Mouse (Mus musculus) myocyte (in vitro differentiated cells): ENCODE measurements around the gene Dhcr24. TPM values are rescaled to one million over a fixed set of nuclear protein-coding genes. Genes with fewer than 3 reads are reported as not detected.

Source experiments
- H3K27me3 ChIP-seq: one replicate; pipeline ENCODE4 v1.6.1; 2011; ENCODE audit not compliant: control insufficient read depth, insufficient read depth, insufficient read length
- H3K36me3 ChIP-seq: one replicate; pipeline ENCODE4 v1.6.1; 2011; ENCODE audit not compliant: control insufficient read depth, insufficient read depth
- H3K4me2 ChIP-seq: one replicate; pipeline ENCODE4 v1.6.1; 2011; ENCODE audit warnings: low read depth, control low read depth
- H3K4me3 ChIP-seq: one replicate; pipeline ENCODE4 v1.5.1; 2011; ENCODE audit warnings: mild to moderate bottlenecking, control low read depth, moderate library complexity
- H3K79me2 ChIP-seq: one replicate; pipeline ENCODE4 v1.6.1; 2011; ENCODE audit not compliant: control insufficient read depth, insufficient read depth
- H3ac ChIP-seq: one replicate; pipeline ENCODE4 v1.6.1; 2011; ENCODE audit not compliant: control insufficient read depth, insufficient read length
- CEBPB ChIP-seq: IDR thresholded peaks from 2 replicates; pipeline ENCODE4 v1.6.1; 2011; ENCODE audit warnings: mild to moderate bottlenecking, moderate library complexity; ENCODE audit not compliant: poor library complexity, insufficient read depth, severe bottlenecking
- E2F4 ChIP-seq: IDR thresholded peaks from one replicate; pipeline ENCODE4 v1.6.1; 2011; ENCODE audit warnings: mild to moderate bottlenecking, control low read depth, moderate library complexity; ENCODE audit not compliant: insufficient read depth
- MAX ChIP-seq: IDR thresholded peaks from one replicate; pipeline ENCODE4 v1.6.1; 2011; ENCODE audit warnings: low read depth, mild to moderate bottlenecking, control low read depth
- MYOD1 ChIP-seq, 3 experiments: IDR thresholded peaks; one replicate each; pipeline ENCODE4 v1.6.1; 2011; ENCODE audit warnings: control low read depth in 2 of 3, low read depth in 2 of 3, mild to moderate bottlenecking in 2 of 3, moderate library complexity in 1 of 3; ENCODE audit not compliant: insufficient read length in 2 of 3, control insufficient read depth in 1 of 3
- MYOG ChIP-seq, 3 experiments: IDR thresholded peaks; one replicate each; pipeline ENCODE4 v1.6.1; 2011; ENCODE audit warnings: control low read depth in 2 of 3, low read depth in 2 of 3, mild to moderate bottlenecking in 2 of 3; ENCODE audit not compliant: insufficient read length in 2 of 3, control insufficient read depth in 1 of 3, insufficient read depth in 1 of 3
- POLR2A ChIP-seq: IDR thresholded peaks from one replicate; pipeline ENCODE4 v1.6.1; 2011; ENCODE audit warnings: low read depth, mild to moderate bottlenecking, control low read depth, moderate library complexity; ENCODE audit not compliant: insufficient read length
- POLR2AphosphoS2 ChIP-seq: IDR thresholded peaks from one replicate; pipeline ENCODE4 v1.6.1; 2011; ENCODE audit warnings: low read depth, control low read depth; ENCODE audit not compliant: insufficient read length
- REST ChIP-seq: IDR thresholded peaks from one replicate; pipeline ENCODE4 v1.6.1; 2011; ENCODE audit warnings: mild to moderate bottlenecking, control low read depth, moderate library complexity; ENCODE audit not compliant: insufficient read depth, insufficient read length
- SRF ChIP-seq: IDR thresholded peaks from one replicate; pipeline ENCODE4 v1.6.1; 2011; ENCODE audit warnings: low read depth; ENCODE audit not compliant: control insufficient read depth, insufficient read length
- TCF12 ChIP-seq: IDR thresholded peaks from one replicate; pipeline ENCODE4 v1.6.1; 2011; ENCODE audit warnings: mild to moderate bottlenecking, control low read depth; ENCODE audit not compliant: poor library complexity, insufficient read depth, severe bottlenecking
- TCF3 ChIP-seq: IDR thresholded peaks from one replicate; pipeline ENCODE4 v1.6.1; 2011; ENCODE audit warnings: low read depth, control low read depth; ENCODE audit not compliant: insufficient read length
- USF1 ChIP-seq: IDR thresholded peaks from one replicate; pipeline ENCODE4 v1.6.1; 2011; ENCODE audit warnings: low read depth, mild to moderate bottlenecking, control low read depth, moderate library complexity
- polyA plus RNA-seq: library from polyadenylated mRNA; unstranded; fragments of >200 nt; fragmentation: generic; extraction: Trizol; gene quantifications from one replicate; pipeline ENCODE4 v1.2.1, GENCODE M21; 2012; ENCODE audit warnings: missing spikeins

Gene Dhcr24
- polyA plus RNA-seq, 1 experiment: 116 TPM

GRCm38 (mm10) chr4:106630333-106631220 is 69.7 kb downstream of the Dhcr24 start:
- no peaks in the 10 kb centered on the region for H3K79me2 ChIP-seq
- H3K4me3 ChIP-seq: no peak overlapping the region
- TF ChIP-seq TCF3 (no peak), USF1 (no peak), MYOD1 (IDR thresholded peaks at IDR 0.05; ENCODE audit: control insufficient read depth in 1 of 3, insufficient read length in 2 of 3, low read depth in 2 of 3) (no peak)
- H3K36me3 ChIP-seq: no peaks in the 10 kb centered on the region
- H3K27me3 ChIP-seq: peaks cover 29% of the 10 kb centered on the region
- no peak overlapping the region for H3K4me2 ChIP-seq
- H3ac ChIP-seq: no peak overlapping the region

DNA sequence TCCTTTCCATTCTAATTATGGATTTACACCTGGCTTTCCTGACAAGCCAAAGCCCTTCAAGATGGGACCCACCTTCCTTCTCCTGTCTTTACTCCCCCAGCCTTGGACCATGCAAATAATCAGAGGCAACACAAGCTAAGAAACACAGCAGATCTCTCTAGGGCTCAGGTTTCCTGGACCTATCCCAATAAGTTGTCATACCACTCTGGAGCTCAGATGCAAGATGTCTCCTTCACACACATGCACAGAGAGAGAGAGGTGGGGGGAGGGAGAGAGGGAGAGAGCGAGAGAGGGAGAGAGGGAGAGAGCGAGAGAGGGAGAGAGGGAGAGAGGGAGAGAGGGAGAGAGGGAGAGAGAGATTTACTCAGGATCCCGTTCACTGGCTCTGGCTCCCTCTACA is 71.5 kb downstream of the Dhcr24 start:
- Histone ChIP-seq H3K36me3 (no peaks in the 10 kb centered on the region), H3ac (no peak overlapping the region), H3K27me3 (peaks cover 37% of the 10 kb centered on the region), H3K4me3 (no peak overlapping the region), H3K4me2 (no peak overlapping the region), H3K79me2 (no peaks in the 10 kb centered on the region)
- no peak for TF ChIP-seq POLR2AphosphoS2
- no peak for TF ChIP-seq POLR2A
- no peak for TF ChIP-seq CEBPB

- H3K4me2 ChIP-seq: no peak overlapping the region
- TF ChIP-seq TCF3: no peak
- TF ChIP-seq MYOD1 (IDR thresholded peaks at IDR 0.05; ENCODE audit: control insufficient read depth in 1 of 3, insufficient read length in 2 of 3, low read depth in 2 of 3): no peak
- no peak for TF ChIP-seq USF1
- TF ChIP-seq E2F4: no peak
- TF ChIP-seq TCF12: no peak
- TF ChIP-seq POLR2A: no peak
- TF ChIP-seq REST: no peak
- no peak for TF ChIP-seq CEBPB
- TF ChIP-seq MYOG (IDR thresholded peaks at IDR 0.05; ENCODE audit: control insufficient read depth in 1 of 3, insufficient read depth in 1 of 3, insufficient read length in 2 of 3, low read depth in 2 of 3): no peak
- TF ChIP-seq SRF: no peak
- no peak for TF ChIP-seq MAX
- TF ChIP-seq POLR2AphosphoS2: no peak
- H3K4me3 ChIP-seq: no peak overlapping the region
- H3K79me2 ChIP-seq: no peaks in the 10 kb centered on the region
- H3ac ChIP-seq: no peak overlapping the region
- H3K36me3 ChIP-seq: no peaks in the 10 kb centered on the region
- H3K27me3 ChIP-seq: peaks cover 43% of the 10 kb centered on the region
These were observed 72.6 kb downstream of the Dhcr24 start for GRCm38 (mm10) chr4:106633281-106634085.

DNA sequence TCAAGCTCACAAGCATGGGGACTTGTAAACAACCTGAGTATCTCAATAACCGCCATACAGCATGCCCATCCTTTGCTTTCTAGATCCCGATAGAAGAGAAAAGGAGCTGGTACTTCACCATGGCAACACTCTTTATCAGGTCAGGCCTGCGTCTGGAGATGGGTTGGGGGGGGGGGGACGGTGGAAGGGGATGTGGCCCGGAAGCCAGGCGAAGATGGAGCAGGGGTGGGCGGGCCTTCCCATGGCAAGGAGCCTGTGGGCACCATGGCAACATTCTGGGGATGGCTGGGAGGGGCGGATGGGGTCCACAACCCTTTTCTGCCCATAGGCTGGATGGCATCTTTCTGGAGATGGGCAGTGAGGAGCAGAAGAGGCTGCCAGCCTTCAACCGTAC is 73.2 kb downstream of the Dhcr24 start:
- Histone ChIP-seq H3K4me3 (no peak overlapping the region), H3K27me3 (peaks cover 49% of the 10 kb centered on the region)

More for the DNA sequence above, 73.2 kb downstream of the Dhcr24 start:
- H3K79me2 ChIP-seq: no peaks in the 10 kb centered on the region
- H3K36me3 ChIP-seq: no peaks in the 10 kb centered on the region
- TF ChIP-seq POLR2A (no peak), MAX (no peak), E2F4 (no peak), TCF12 (no peak), TCF3 (no peak), POLR2AphosphoS2 (no peak), SRF (no peak), MYOG (IDR thresholded peaks at IDR 0.05; ENCODE audit: control insufficient read depth in 1 of 3, insufficient read depth in 1 of 3, insufficient read length in 2 of 3, low read depth in 2 of 3) (no peak), CEBPB (no peak), REST (no peak), MYOD1 (IDR thresholded peaks at IDR 0.05; ENCODE audit: control insufficient read depth in 1 of 3, insufficient read length in 2 of 3, low read depth in 2 of 3) (no peak)
- H3ac ChIP-seq: no peak overlapping the region
- no peak overlapping the region for H3K4me2 ChIP-seq

Other genes starting within 250 kb of the Dhcr24 start
- gene Usp24, start 244.8 kb upstream of the Dhcr24 start, polyA plus RNA-seq: 5.3 TPM
- 5.9 TPM for gene Pcsk9, start 96.7 kb upstream of the Dhcr24 start, polyA plus RNA-seq
- not detected for gene Bsnd, start 68.8 kb upstream of the Dhcr24 start, polyA plus RNA-seq
- not detected for gene Lexm, start 56.2 kb downstream of the Dhcr24 start, polyA plus RNA-seq
- 0.04 TPM for gene Ttc22, start 61.4 kb downstream of the Dhcr24 start, polyA plus RNA-seq
- gene Pars2, start 90.0 kb downstream of the Dhcr24 start, polyA plus RNA-seq: 4.7 TPM
- 28.2 TPM for gene Ttc4, start 117.9 kb downstream of the Dhcr24 start, polyA plus RNA-seq
- gene Mroh7, start 169.9 kb downstream of the Dhcr24 start, polyA plus RNA-seq: not detected
- not detected for gene Fam151a, start 172.9 kb downstream of the Dhcr24 start, polyA plus RNA-seq
- gene Acot11, start 244.0 kb downstream of the Dhcr24 start, polyA plus RNA-seq: 1.9 TPM